Mouse (Mus musculus): ENCODE results near the gene Chn2. TPM values are rescaled to one million over a fixed set of nuclear protein-coding genes. Genes with fewer than 3 reads are reported as not detected.

Chn2 gene
- polyA plus RNA-seq, 1 experiment from 2014 or later, result 13.3 TPM

DNA sequence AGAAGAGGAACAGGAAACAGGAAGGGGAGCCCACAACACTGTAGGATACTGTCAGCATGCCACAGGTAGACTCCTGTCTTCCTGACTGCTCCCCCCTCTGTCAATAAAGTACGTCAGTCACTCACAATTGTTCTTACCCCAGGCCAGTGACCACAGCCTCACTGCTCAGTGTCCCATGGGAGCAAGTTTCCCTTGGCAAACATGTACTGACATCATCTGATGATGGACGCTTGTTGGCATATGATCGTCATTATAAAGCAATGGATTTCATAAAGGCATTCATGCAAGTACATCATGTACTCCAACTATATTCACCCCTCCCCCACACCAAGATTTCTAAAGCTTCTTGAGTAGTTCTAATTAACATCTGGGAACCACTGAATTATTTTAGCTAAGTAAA lies 218.2 kb downstream of the Chn2 start:
- Histone ChIP-seq H3K27me3 (no peaks in the 10 kb centered on the region), H3K9me3 (no peaks in the 10 kb centered on the region), H3K4me1 (peaks cover 25% of the 10 kb centered on the region), H3K9ac (no peak overlapping the region), H3K4me3 (no peak overlapping the region), H3K27ac (no peak overlapping the region), H3K36me3 (no peaks in the 10 kb centered on the region), H3K4me2 (replicated peaks) (no peak overlapping the region)
- no peak for ATAC-seq (ENCODE audit: insufficient number of reproducible peaks, insufficient read depth, low FRiP score, low TSS enrichment)
- WGBS, result 75% methylated on average over 3 of the region's 3 CpGs

GRCm38 (mm10) chr6:54258462-54258861 lies 219.1 kb downstream of the Chn2 start:
- Histone ChIP-seq H3K36me3 (no peaks in the 10 kb centered on the region), H3K9ac (no peak overlapping the region), H3K27ac (no peak overlapping the region), H3K4me1 (peaks cover 23% of the 10 kb centered on the region), H3K9me3 (no peaks in the 10 kb centered on the region), H3K27me3 (no peaks in the 10 kb centered on the region), H3K4me3 (no peak overlapping the region), H3K4me2 (replicated peaks) (no peak overlapping the region)
- 86% methylated on average over 5 of the region's 5 CpGs for WGBS
- ATAC-seq (ENCODE audit: insufficient number of reproducible peaks, insufficient read depth, low FRiP score, low TSS enrichment), result no peak

GRCm38 (mm10) chr6:54262732-54263131 lies 223.4 kb downstream of the Chn2 start:
- Histone ChIP-seq H3K36me3 (no peaks in the 10 kb centered on the region), H3K27me3 (no peaks in the 10 kb centered on the region), H3K27ac (no peak overlapping the region), H3K4me3 (no peak overlapping the region), H3K9ac (no peak overlapping the region), H3K9me3 (no peaks in the 10 kb centered on the region), H3K4me2 (replicated peaks) (no peak overlapping the region), H3K4me1 (no peaks in the 10 kb centered on the region)
- no peak for ATAC-seq (ENCODE audit: insufficient number of reproducible peaks, insufficient read depth, low FRiP score, low TSS enrichment)
- 63% methylated on average over 2 of the region's 2 CpGs for WGBS

DNA sequence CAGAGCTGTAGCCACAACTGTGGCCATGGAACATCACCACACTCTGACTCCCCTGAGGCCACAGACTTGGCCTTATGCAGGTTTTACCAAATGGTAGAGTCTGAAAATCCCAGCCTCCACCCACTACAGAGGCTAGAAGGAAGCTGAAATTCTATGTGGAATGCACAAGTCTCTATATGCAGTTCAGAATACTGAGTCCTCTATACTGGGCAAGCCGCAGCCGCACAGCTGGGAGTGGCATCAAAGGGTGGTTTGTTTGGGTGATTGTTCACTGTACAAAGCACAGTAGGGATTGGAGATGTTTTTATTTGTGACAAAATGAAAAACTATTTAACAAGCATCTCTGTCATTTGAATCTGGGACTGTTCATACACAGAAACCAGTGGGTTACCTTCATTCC lies 224.5 kb downstream of the Chn2 start:
- no peak overlapping the region for H3K4me2 ChIP-seq (replicated peaks)
- ATAC-seq (ENCODE audit: insufficient number of reproducible peaks, insufficient read depth, low FRiP score, low TSS enrichment), result no peak
- H3K36me3 ChIP-seq, result no peaks in the 10 kb centered on the region
- no peak overlapping the region for H3K4me3 ChIP-seq
- H3K9me3 ChIP-seq, result no peaks in the 10 kb centered on the region
- H3K4me1 ChIP-seq, result no peaks in the 10 kb centered on the region
- H3K27ac ChIP-seq, result no peak overlapping the region
- no peak overlapping the region for H3K9ac ChIP-seq
- no peaks in the 10 kb centered on the region for H3K27me3 ChIP-seq
- WGBS, result 85% methylated on average over 2 of the region's 2 CpGs

DNA sequence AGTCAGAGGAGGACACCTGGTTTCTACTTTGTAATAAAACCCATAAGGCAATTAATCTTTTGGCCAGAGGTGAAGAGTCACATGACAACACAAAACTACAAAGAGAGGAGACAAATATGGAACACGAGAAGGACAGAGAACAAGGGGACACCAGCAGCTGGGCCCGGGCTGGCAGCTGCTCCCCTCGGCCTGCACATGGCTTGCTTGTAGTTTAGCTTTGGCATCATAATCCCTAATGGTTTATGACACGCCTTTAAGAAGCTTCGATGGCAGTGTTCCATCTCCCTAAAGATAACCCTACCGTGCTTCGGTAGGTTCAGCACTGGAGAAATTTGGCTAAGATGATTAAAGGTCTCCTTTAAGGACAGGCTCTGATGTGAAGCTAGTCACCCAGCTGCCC lies 225.2 kb downstream of the Chn2 start:
- no peak for ATAC-seq (ENCODE audit: insufficient number of reproducible peaks, insufficient read depth, low FRiP score, low TSS enrichment)
- no peaks in the 10 kb centered on the region for H3K4me1 ChIP-seq
- H3K4me2 ChIP-seq (replicated peaks), result no peak overlapping the region
- no peak overlapping the region for H3K4me3 ChIP-seq
- no peak overlapping the region for H3K9ac ChIP-seq
- H3K9me3 ChIP-seq, result no peaks in the 10 kb centered on the region
- H3K27me3 ChIP-seq, result no peaks in the 10 kb centered on the region
- H3K27ac ChIP-seq, result no peak overlapping the region
- no peaks in the 10 kb centered on the region for H3K36me3 ChIP-seq
- 75% methylated on average over 7 of the region's 7 CpGs for WGBS

DNA sequence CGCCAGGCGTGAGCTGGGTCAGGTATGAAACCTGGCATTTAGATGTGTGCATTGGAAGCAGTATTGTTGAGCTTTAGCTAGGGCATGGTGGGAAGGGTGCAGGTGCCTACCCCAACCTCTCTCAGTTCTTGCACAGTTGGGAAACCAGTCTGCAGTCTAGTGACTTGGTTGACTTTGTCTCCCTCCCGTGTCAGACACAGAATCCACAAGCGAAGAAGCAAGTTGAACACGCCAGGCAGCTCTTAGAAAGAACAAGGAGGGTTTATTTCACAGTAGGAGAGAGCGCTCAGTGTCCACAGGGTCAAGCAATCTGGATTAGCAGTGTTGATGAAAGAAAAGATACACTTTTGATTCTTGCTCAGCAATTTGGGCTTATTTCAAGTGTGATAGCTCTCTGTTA lies 226.0 kb downstream of the Chn2 start:
- WGBS, result 92% methylated on average over 6 of the region's 6 CpGs
- no peak overlapping the region for H3K9ac ChIP-seq
- no peaks in the 10 kb centered on the region for H3K27me3 ChIP-seq
- no peak overlapping the region for H3K4me2 ChIP-seq (replicated peaks)
- H3K36me3 ChIP-seq, result no peaks in the 10 kb centered on the region
- no peak overlapping the region for H3K4me3 ChIP-seq
- no peak for ATAC-seq (ENCODE audit: insufficient number of reproducible peaks, insufficient read depth, low FRiP score, low TSS enrichment)
- H3K27ac ChIP-seq, result no peak overlapping the region
- no peaks in the 10 kb centered on the region for H3K4me1 ChIP-seq
- no peaks in the 10 kb centered on the region for H3K9me3 ChIP-seq

- H3K27ac ChIP-seq, result peak overlapping the region; percentile 31; the same call in 1 of the 2 replicates
- 30% methylated on average over 14 of the region's 14 CpGs for WGBS
- H3K9ac ChIP-seq, result no peak overlapping the region; the same call in 1 of the 2 replicates
- ATAC-seq (ENCODE audit: insufficient number of reproducible peaks, insufficient read depth, low FRiP score, low TSS enrichment), result 0 out of 2 replicates have a peak, but pooled peaks have one; percentile 31
- peaks cover 10% of the 10 kb centered on the region for H3K27me3 ChIP-seq
- H3K4me3 ChIP-seq, result no peak overlapping the region
- no peaks in the 10 kb centered on the region for H3K36me3 ChIP-seq
- peaks cover 33% of the 10 kb centered on the region for H3K4me1 ChIP-seq
- no peaks in the 10 kb centered on the region for H3K9me3 ChIP-seq
- no peak overlapping the region; the same call in 1 of the 2 replicates for H3K4me2 ChIP-seq (replicated peaks)
Measured at GRCm38 (mm10) chr6:54272556-54273378, 233.4 kb downstream of the Chn2 start.

GRCm38 (mm10) chr6:54273379-54273730 lies 234.0 kb downstream of the Chn2 start:
- Histone ChIP-seq H3K4me3 (0 out of 2 replicates have a peak overlapping the region, but pooled peaks have one; percentile 3), H3K36me3 (no peaks in the 10 kb centered on the region), H3K9ac (no peak overlapping the region), H3K27me3 (peaks cover 10% of the 10 kb centered on the region), H3K27ac (peak overlapping the region; percentile 31; the same call in 1 of the 2 replicates), H3K4me1 (peaks cover 39% of the 10 kb centered on the region), H3K4me2 (replicated peaks) (no peak overlapping the region; the same call in 1 of the 2 replicates), H3K9me3 (no peaks in the 10 kb centered on the region)
- WGBS, result 34% methylated on average over 6 of the region's 6 CpGs
- ATAC-seq (ENCODE audit: insufficient number of reproducible peaks, insufficient read depth, low FRiP score, low TSS enrichment), result no peak

GRCm38 (mm10) chr6:54277234-54277633 lies 237.9 kb downstream of the Chn2 start:
- WGBS, result 70% methylated on average over 4 of the region's 4 CpGs
- Histone ChIP-seq H3K27me3 (peaks cover 6% of the 10 kb centered on the region; the same call in 1 of the 2 replicates), H3K36me3 (no peaks in the 10 kb centered on the region), H3K4me3 (no peak overlapping the region), H3K27ac (peak overlapping the region; percentile 65), H3K4me1 (peaks cover 42% of the 10 kb centered on the region), H3K9ac (no peak overlapping the region), H3K4me2 (replicated peaks) (no peak overlapping the region), H3K9me3 (no peaks in the 10 kb centered on the region)
- no peak for ATAC-seq (ENCODE audit: insufficient number of reproducible peaks, insufficient read depth, low FRiP score, low TSS enrichment)

GRCm38 (mm10) chr6:54277828-54278227 lies 238.5 kb downstream of the Chn2 start:
- Histone ChIP-seq H3K9ac (no peak overlapping the region), H3K4me3 (no peak overlapping the region), H3K27ac (no peak overlapping the region; the same call in 1 of the 2 replicates), H3K4me2 (replicated peaks) (no peak overlapping the region), H3K36me3 (no peaks in the 10 kb centered on the region), H3K27me3 (peaks cover 3% of the 10 kb centered on the region; the same call in 1 of the 2 replicates), H3K4me1 (peaks cover 36% of the 10 kb centered on the region), H3K9me3 (no peaks in the 10 kb centered on the region)
- WGBS, result 39% methylated on average over 5 of the region's 5 CpGs
- peak; percentile 62; the same call in 1 of the 2 replicates for ATAC-seq (ENCODE audit: insufficient number of reproducible peaks, insufficient read depth, low FRiP score, low TSS enrichment)

- Histone ChIP-seq H3K36me3 (no peaks in the 10 kb centered on the region), H3K9ac (no peak overlapping the region), H3K27ac (no peak overlapping the region), H3K4me1 (peaks cover 29% of the 10 kb centered on the region), H3K9me3 (no peaks in the 10 kb centered on the region), H3K27me3 (peaks cover 6% of the 10 kb centered on the region; the same call in 1 of the 2 replicates), H3K4me2 (replicated peaks) (no peak overlapping the region), H3K4me3 (no peak overlapping the region)
- WGBS, result 71% methylated on average over 2 of the region's 2 CpGs
- no peak for ATAC-seq (ENCODE audit: insufficient number of reproducible peaks, insufficient read depth, low FRiP score, low TSS enrichment)
Measured at GRCm38 (mm10) chr6:54278613-54279012, 239.3 kb downstream of the Chn2 start.

GRCm38 (mm10) chr6:54279391-54279790 lies 240.0 kb downstream of the Chn2 start:
- WGBS, result 41% methylated on average over 11 of the region's 11 CpGs
- ATAC-seq (ENCODE audit: insufficient number of reproducible peaks, insufficient read depth, low FRiP score, low TSS enrichment), result no peak; the same call in 1 of the 2 replicates
- no peak overlapping the region for H3K9ac ChIP-seq
- H3K4me1 ChIP-seq, result peaks cover 27% of the 10 kb centered on the region
- peaks cover 6% of the 10 kb centered on the region; the same call in 1 of the 2 replicates for H3K27me3 ChIP-seq
- no peak overlapping the region for H3K27ac ChIP-seq
- H3K4me2 ChIP-seq (replicated peaks), result no peak overlapping the region
- H3K4me3 ChIP-seq, result no peak overlapping the region
- H3K36me3 ChIP-seq, result no peaks in the 10 kb centered on the region
- H3K9me3 ChIP-seq, result no peaks in the 10 kb centered on the region

Data from embryonic facial prominence, embryonic 12.5 days (tissue).